Mouse (Mus musculus): ENCODE measurements around the gene Olfr738. TPM values are rescaled to one million over a fixed set of nuclear protein-coding genes. Genes with fewer than 3 reads are reported as not detected.

Gene Olfr738
- not detected in 2 replicates for polyA plus RNA-seq (2015; fragmentation: Nextera tagmentation; extraction: Ambion mirVana)

- Histone ChIP-seq H3K36me3 (ENCODE audit: control insufficient read depth, insufficient read depth) (no peaks in the 10 kb centered on the region), H3K27ac (ENCODE audit: low read length) (no peak within 1 kb of the TSS), H3K27me3 (ENCODE audit: control insufficient read depth, insufficient read depth, low read depth, low read length) (no peaks in the 10 kb centered on the region), H3K4me2 (ENCODE audit: low read depth, low read length) (no peak within 1 kb of the TSS), H3K9me3 (replicated peaks; ENCODE audit: control insufficient read depth, low read length) (no peaks in the 10 kb centered on the region), H3K4me3 (ENCODE audit: low read depth, low read length) (no peak within 1 kb of the TSS), H3K9ac (ENCODE audit: low read depth, low read length) (no peak within 1 kb of the TSS), H3K4me1 (ENCODE audit: control insufficient read depth, low read depth, low read length) (no peaks in the 10 kb centered on the region)
- WGBS (ENCODE audit: insufficient replicate concordance) = 63% methylated on average over 1 of the region's 1 CpGs
- ATAC-seq (ENCODE audit: low read depth) = no peak
Observed at GRCm38 (mm10) chr14:50407268-50407667, at the start of gene Olfr738. Olfr738 (plus strand) TSS chr14:50407568.

GRCm38 (mm10) chr14:50357593-50357992 lies 49.8 kb upstream of the Olfr738 start, which contains the start of gene Tlr11:
Tlr11 (plus strand) TSS chr14:50357914.
- H3K9ac ChIP-seq (ENCODE audit: low read depth, low read length) = no peak within 1 kb of the TSS
- no peaks in the 10 kb centered on the region for H3K27me3 ChIP-seq (ENCODE audit: control insufficient read depth, insufficient read depth, low read depth, low read length)
- no peak within 1 kb of the TSS for H3K4me3 ChIP-seq (ENCODE audit: low read depth, low read length)
- no peak within 1 kb of the TSS for H3K4me2 ChIP-seq (ENCODE audit: low read depth, low read length)
- no peaks in the 10 kb centered on the region for H3K36me3 ChIP-seq (ENCODE audit: control insufficient read depth, insufficient read depth)
- no peak for ATAC-seq (ENCODE audit: low read depth)
- no peak within 1 kb of the TSS for H3K27ac ChIP-seq (ENCODE audit: low read length)
- H3K9me3 ChIP-seq (replicated peaks; ENCODE audit: control insufficient read depth, low read length) = no peaks in the 10 kb centered on the region
- WGBS (ENCODE audit: insufficient replicate concordance) = 39% methylated on average over 2 of the region's 2 CpGs
- H3K4me1 ChIP-seq (ENCODE audit: control insufficient read depth, low read depth, low read length) = no peaks in the 10 kb centered on the region

GRCm38 (mm10) chr14:50360480-50360879 lies 46.9 kb upstream of the Olfr738 start:
- no peaks in the 10 kb centered on the region for H3K4me1 ChIP-seq (ENCODE audit: control insufficient read depth, low read depth, low read length)
- no peaks in the 10 kb centered on the region for H3K27me3 ChIP-seq (ENCODE audit: control insufficient read depth, insufficient read depth, low read depth, low read length)
- no peaks in the 10 kb centered on the region for H3K36me3 ChIP-seq (ENCODE audit: control insufficient read depth, insufficient read depth)
- no peak for ATAC-seq (ENCODE audit: low read depth)
- no peak overlapping the region for H3K4me2 ChIP-seq (ENCODE audit: low read depth, low read length)
- no peak overlapping the region for H3K4me3 ChIP-seq (ENCODE audit: low read depth, low read length)
- H3K9me3 ChIP-seq (replicated peaks; ENCODE audit: control insufficient read depth, low read length) = no peaks in the 10 kb centered on the region
- WGBS (ENCODE audit: insufficient replicate concordance) = 54% methylated on average over 3 of the region's 3 CpGs
- H3K27ac ChIP-seq (ENCODE audit: low read length) = no peak overlapping the region
- no peak overlapping the region for H3K9ac ChIP-seq (ENCODE audit: low read depth, low read length)

- H3K27me3 ChIP-seq (ENCODE audit: control insufficient read depth, insufficient read depth, low read depth, low read length) = no peaks in the 10 kb centered on the region
- no peak overlapping the region for H3K9ac ChIP-seq (ENCODE audit: low read depth, low read length)
- no peak overlapping the region for H3K4me3 ChIP-seq (ENCODE audit: low read depth, low read length)
- no peak overlapping the region for H3K27ac ChIP-seq (ENCODE audit: low read length)
- H3K36me3 ChIP-seq (ENCODE audit: control insufficient read depth, insufficient read depth) = no peaks in the 10 kb centered on the region
- H3K9me3 ChIP-seq (replicated peaks; ENCODE audit: control insufficient read depth, low read length) = no peaks in the 10 kb centered on the region; the same call in 1 of the 2 replicates
- no peaks in the 10 kb centered on the region for H3K4me1 ChIP-seq (ENCODE audit: control insufficient read depth, low read depth, low read length)
- no peak for ATAC-seq (ENCODE audit: low read depth)
- 63% methylated on average over 2 of the region's 2 CpGs for WGBS (ENCODE audit: insufficient replicate concordance)
- no peak overlapping the region for H3K4me2 ChIP-seq (ENCODE audit: low read depth, low read length)
Observed at GRCm38 (mm10) chr14:50363561-50363960, 43.8 kb upstream of the Olfr738 start.

GRCm38 (mm10) chr14:50380863-50381262 lies 26.5 kb upstream of the Olfr738 start, which contains the start of gene Olfr736:
Olfr736 (plus strand) TSS chr14:50381163.
- Histone ChIP-seq H3K27ac (ENCODE audit: low read length) (no peak within 1 kb of the TSS), H3K36me3 (ENCODE audit: control insufficient read depth, insufficient read depth) (no peaks in the 10 kb centered on the region), H3K4me2 (ENCODE audit: low read depth, low read length) (no peak within 1 kb of the TSS), H3K4me1 (ENCODE audit: control insufficient read depth, low read depth, low read length) (no peaks in the 10 kb centered on the region), H3K27me3 (ENCODE audit: control insufficient read depth, insufficient read depth, low read depth, low read length) (no peaks in the 10 kb centered on the region), H3K9ac (ENCODE audit: low read depth, low read length) (no peak within 1 kb of the TSS), H3K4me3 (ENCODE audit: low read depth, low read length) (no peak within 1 kb of the TSS), H3K9me3 (replicated peaks; ENCODE audit: control insufficient read depth, low read length) (no peaks in the 10 kb centered on the region)
- 66% methylated on average over 2 of the region's 2 CpGs for WGBS (ENCODE audit: insufficient replicate concordance)
- ATAC-seq (ENCODE audit: low read depth) = no peak

GRCm38 (mm10) chr14:50418326-50418725 lies 11.0 kb downstream of the Olfr738 start, which contains the start of gene Olfr739:
Olfr739 (plus strand) TSS chr14:50418626.
- no peaks in the 10 kb centered on the region for H3K27me3 ChIP-seq (ENCODE audit: control insufficient read depth, insufficient read depth, low read depth, low read length)
- H3K4me3 ChIP-seq (ENCODE audit: low read depth, low read length) = no peak within 1 kb of the TSS
- ATAC-seq (ENCODE audit: low read depth) = no peak
- no peak within 1 kb of the TSS for H3K27ac ChIP-seq (ENCODE audit: low read length)
- H3K9ac ChIP-seq (ENCODE audit: low read depth, low read length) = no peak within 1 kb of the TSS
- WGBS (ENCODE audit: insufficient replicate concordance) = 39% methylated on average over 2 of the region's 2 CpGs
- no peaks in the 10 kb centered on the region for H3K4me1 ChIP-seq (ENCODE audit: control insufficient read depth, low read depth, low read length)
- no peaks in the 10 kb centered on the region for H3K36me3 ChIP-seq (ENCODE audit: control insufficient read depth, insufficient read depth)
- no peak within 1 kb of the TSS for H3K4me2 ChIP-seq (ENCODE audit: low read depth, low read length)
- no peaks in the 10 kb centered on the region for H3K9me3 ChIP-seq (replicated peaks; ENCODE audit: control insufficient read depth, low read length)

GRCm38 (mm10) chr14:50445245-50445644 lies 37.9 kb downstream of the Olfr738 start, which contains the start of gene Olfr740:
Olfr740 (plus strand) TSS chr14:50445545.
- no peak for ATAC-seq (ENCODE audit: low read depth)
- H3K4me3 ChIP-seq (ENCODE audit: low read depth, low read length) = no peak within 1 kb of the TSS
- WGBS (ENCODE audit: insufficient replicate concordance) = 63% methylated on average over 3 of the region's 3 CpGs

More at GRCm38 (mm10) chr14:50445245-50445644, 37.9 kb downstream of the Olfr738 start, which contains the start of gene Olfr740:
- H3K4me2 ChIP-seq (ENCODE audit: low read depth, low read length) = no peak within 1 kb of the TSS
- H3K9ac ChIP-seq (ENCODE audit: low read depth, low read length) = no peak within 1 kb of the TSS
- H3K27ac ChIP-seq (ENCODE audit: low read length) = no peak within 1 kb of the TSS
- H3K27me3 ChIP-seq (ENCODE audit: control insufficient read depth, insufficient read depth, low read depth, low read length) = no peaks in the 10 kb centered on the region
- no peaks in the 10 kb centered on the region for H3K9me3 ChIP-seq (replicated peaks; ENCODE audit: control insufficient read depth, low read length)
- no peaks in the 10 kb centered on the region for H3K4me1 ChIP-seq (ENCODE audit: control insufficient read depth, low read depth, low read length)
- no peaks in the 10 kb centered on the region for H3K36me3 ChIP-seq (ENCODE audit: control insufficient read depth, insufficient read depth)

Other genes with a start within 250 kb of the Olfr738 start
- gene Olfr730, start 219.4 kb upstream of the Olfr738 start, polyA plus RNA-seq (2015; fragmentation: Nextera tagmentation; extraction: Ambion mirVana) = not detected in 2 replicates
- not detected in 2 replicates for gene Olfr731, start 165.7 kb upstream of the Olfr738 start, polyA plus RNA-seq (2015; fragmentation: Nextera tagmentation; extraction: Ambion mirVana)
- not detected in 2 replicates for gene Olfr732, start 123.4 kb upstream of the Olfr738 start, polyA plus RNA-seq (2015; fragmentation: Nextera tagmentation; extraction: Ambion mirVana)
- not detected in 2 replicates for gene Olfr733, start 106.0 kb upstream of the Olfr738 start, polyA plus RNA-seq (2015; fragmentation: Nextera tagmentation; extraction: Ambion mirVana)
- not detected in 2 replicates for gene Olfr734, start 80.8 kb upstream of the Olfr738 start, polyA plus RNA-seq (2015; fragmentation: Nextera tagmentation; extraction: Ambion mirVana)
- not detected in 2 replicates for gene Olfr735, start 58.7 kb upstream of the Olfr738 start, polyA plus RNA-seq (2015; fragmentation: Nextera tagmentation; extraction: Ambion mirVana)
- gene Tlr11, start 49.7 kb upstream of the Olfr738 start, polyA plus RNA-seq (2015; fragmentation: Nextera tagmentation; extraction: Ambion mirVana) = 0.07 and 0.15 TPM in 2 replicates
- gene Olfr736, start 26.4 kb upstream of the Olfr738 start, polyA plus RNA-seq (2015; fragmentation: Nextera tagmentation; extraction: Ambion mirVana) = not detected in 2 replicates
- gene Olfr739, start 11.1 kb downstream of the Olfr738 start, polyA plus RNA-seq (2015; fragmentation: Nextera tagmentation; extraction: Ambion mirVana) = not detected in 2 replicates
- not detected in 2 replicates for gene Olfr740, start 38.0 kb downstream of the Olfr738 start, polyA plus RNA-seq (2015; fragmentation: Nextera tagmentation; extraction: Ambion mirVana)
- gene Olfr741, start 65.2 kb downstream of the Olfr738 start, polyA plus RNA-seq (2015; fragmentation: Nextera tagmentation; extraction: Ambion mirVana) = not detected in 2 replicates
- gene Olfr742, start 96.0 kb downstream of the Olfr738 start, polyA plus RNA-seq (2015; fragmentation: Nextera tagmentation; extraction: Ambion mirVana) = not detected in 2 replicates
- gene Olfr743, start 114.3 kb downstream of the Olfr738 start, polyA plus RNA-seq (2015; fragmentation: Nextera tagmentation; extraction: Ambion mirVana) = not detected in 2 replicates
- gene Olfr744, start 207.3 kb downstream of the Olfr738 start, polyA plus RNA-seq (2015; fragmentation: Nextera tagmentation; extraction: Ambion mirVana) = not detected in 2 replicates
- gene Olfr745, start 231.8 kb downstream of the Olfr738 start, polyA plus RNA-seq (2015; fragmentation: Nextera tagmentation; extraction: Ambion mirVana) = not detected in 2 replicates
- gene Olfr746, start 239.5 kb downstream of the Olfr738 start, polyA plus RNA-seq (2015; fragmentation: Nextera tagmentation; extraction: Ambion mirVana) = not detected in 2 replicates

All from liver, embryonic 16.5 days (tissue).